In genomic region chr6:128543226-128543625, GRCm38 (mm10) we compare ENCODE assay signal across 14 mouse cellular contexts. TPM values are rescaled to one million over a fixed set of nuclear protein-coding genes. Genes with fewer than 3 reads are reported as not detected.
DNase-seq lines count a peak whose midpoint lies in the region; ATAC-seq and TF ChIP-seq lines count a peak whose summit lies in the region.
"Had no signal": no experiment of that assay in that cellular context is flagged by ENCODE, and none has a peak within 500 bp of the region (broad histone marks: within the 10 kb centered on the region; RNA-seq: fewer than 3 reads in every experiment).

No protein-coding gene starts in this region.

- TF ChIP-seq CTCF in brain, embryonic 14.5 days (IDR thresholded peaks at IDR 0.05; ENCODE audit: borderline replicate concordance, extremely low read depth, insufficient read depth, insufficient read length), result no peak

- intact Hi-C loops in left cerebral cortex, postnatal 14 days (cut with DNase I), result no loop called here
- intact Hi-C loops in heart, postnatal 36 days (cut with DNase I), result no loop called here

- ATAC-seq in monocyte, adult 5-6 weeks (replicated peaks; ENCODE audit: insufficient number of reproducible peaks, low FRiP score, low TSS enrichment, poor library complexity, severe bottlenecking), result no peak
- ATAC-seq: midbrain, embryonic 16.5 days had no signal

- no peak for TF ChIP-seq POLR2A in brain, embryonic 14.5 days (IDR thresholded peaks at IDR 0.05; ENCODE audit: borderline replicate concordance, extremely low read depth, insufficient read depth, insufficient read length, poor library complexity, severe bottlenecking)

- peak; percentile 24 for DNase-seq in layer of hippocampus, adult 11-12 months (ENCODE audit: low spot score)
- no peak for DNase-seq in layer of hippocampus, postnatal 14 days (ENCODE audit: low spot score in 2 of 2)
- DNase-seq in brain, embryonic 14.5 days (ENCODE audit: low read depth), result peak; percentile 5
- peak; percentile 25 to 31 for DNase-seq in left cerebral cortex, postnatal 14 days (ENCODE audit: low spot score in 2 of 2)
- peak; percentile 4 to 32 for DNase-seq in natural killer cell, adult 2 months (ENCODE audit: low spot score in 2 of 2)
- DNase-seq in gastrocnemius, adult 8-10 months (ENCODE audit: low spot score in 2 of 2), result no peak
- no peak for DNase-seq in heart, postnatal 36 days
- DNase-seq: cerebellum, adult 11 months; thymus, postnatal 25 days had no signal

RNA-seq across cellular contexts. Expression of gene Pzp, which starts 16.7 kb away (rescaled TPM):
- total RNA-seq in layer of hippocampus, postnatal 14 days (2021), result not detected
- polyA plus RNA-seq in brain, embryonic 14.5 days (2012; rRNA removed), result 0.12 TPM in 1 of 2 replicates, not detected in the other
- total RNA-seq in left cerebral cortex, postnatal 14 days (2021), result under 1 TPM in 1 of 2 experiments, not detected in 1; 0.09 TPM
- not detected in 3 replicates for total RNA-seq in monocyte, adult 5-6 weeks (2017)
- total RNA-seq in gastrocnemius, adult 8-10 months (2022), result under 1 TPM in 1 of 4 experiments, not detected in 3; 0.59 TPM
- total RNA-seq in heart, postnatal 36 days (2021), result 1 to 10 TPM; 1.2 to 2.2 TPM
- total RNA-seq: CH12.LX had no signal
- polyA plus RNA-seq: limb, embryonic 12.5 days; midbrain, embryonic 16.5 days had no signal

RNA-seq across cellular contexts. Expression of gene A2ml1, which starts 38.2 kb away (rescaled TPM):
- total RNA-seq in layer of hippocampus, postnatal 14 days (2021), result 10 to 100 TPM in 1 of 2 experiments, 1 to 10 TPM in 1; 6.1 to 10.0 TPM
- 0.83 and 1.2 TPM in 2 replicates for polyA plus RNA-seq in brain, embryonic 14.5 days (2012; rRNA removed)
- total RNA-seq in left cerebral cortex, postnatal 14 days (2021), result 10 to 100 TPM; 15.3 to 19.5 TPM
- 0.19 TPM in 1 of 3 replicates, not detected in the others for total RNA-seq in monocyte, adult 5-6 weeks (2017)
- not detected for total RNA-seq in gastrocnemius, adult 8-10 months (2022)
- not detected for total RNA-seq in heart, postnatal 36 days (2021)
- total RNA-seq: CH12.LX had no signal
- polyA plus RNA-seq: erythroblast, embryonic 14.5 days; limb, embryonic 12.5 days had no signal

Comparison
In these comparisons a context has a peak if more than half of its experiments do, and no peak if none do; other contexts are left out.
1. DNase-seq: peak in layer of hippocampus, adult 11-12 months (single experiment), brain, embryonic 14.5 days (single experiment), left cerebral cortex, postnatal 14 days (2 of 2) and natural killer cell, adult 2 months (2 of 2); none in layer of hippocampus, postnatal 14 days (0 of 2), gastrocnemius, adult 8-10 months (0 of 2) and heart, postnatal 36 days (0 of 2).